Mouse (Mus musculus): ENCODE data around the gene Umad1. TPM values are rescaled to one million over a fixed set of nuclear protein-coding genes. Genes with fewer than 3 reads are reported as not detected.

Umad1 gene
- total RNA-seq, 1 experiment, result 0.98 TPM

DNA sequence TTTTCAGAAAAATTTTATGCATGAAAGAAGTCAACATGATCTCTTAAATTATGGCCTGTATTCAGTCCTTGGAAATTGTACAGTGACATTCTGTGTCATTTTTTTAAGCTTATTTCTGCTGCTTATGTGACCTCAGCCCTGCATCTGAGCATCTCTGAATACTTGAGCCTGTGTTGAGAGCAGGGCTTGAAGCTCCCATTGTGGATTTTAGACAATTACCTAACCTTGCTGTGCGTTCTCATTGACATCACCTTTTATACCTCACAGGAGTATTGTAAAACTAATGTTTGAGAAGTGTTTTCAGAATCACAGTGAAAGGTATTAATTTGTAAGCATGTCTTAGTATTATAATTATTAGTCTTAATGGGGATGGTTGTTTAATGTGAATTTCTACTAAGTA is 140.6 kb downstream of the Umad1 start:
- no peak overlapping the region for H3K9ac ChIP-seq (ENCODE audit: insufficient read depth, low read depth, low read length, poor library complexity, severe bottlenecking)
- no peak for DNase-seq (ENCODE audit: low read depth, low spot score)
- no peaks in the 10 kb centered on the region for H3K36me3 ChIP-seq (ENCODE audit: control insufficient read depth, insufficient read depth, low read length, poor library complexity, severe bottlenecking)
- H3K27ac ChIP-seq (ENCODE audit: insufficient read depth, low read depth, low read length, poor library complexity, severe bottlenecking), result no peak overlapping the region
- no peaks in the 10 kb centered on the region for H3K9me3 ChIP-seq (ENCODE audit: control insufficient read depth, insufficient read depth, low read depth, low read length)
- in situ Hi-C loops (cut with MboI; ENCODE audit: low sequenced_read_pairs in 2 of 2, unreplicated experiment in 2 of 2), result no loop called here
- no peak overlapping the region for H3K4me3 ChIP-seq (ENCODE audit: insufficient read depth in 1 of 2, low read depth in 1 of 2, low read length in 2 of 2, poor library complexity in 1 of 2, severe bottlenecking in 1 of 2)
- TF ChIP-seq MAFK (IDR thresholded peaks at IDR 0.05; ENCODE audit: insufficient read depth, low read depth, low read length), result no peak
- no peak for TF ChIP-seq CHD2 (IDR thresholded peaks at IDR 0.05; ENCODE audit: low read depth, low read length)
- TF ChIP-seq ZC3H11A (IDR thresholded peaks at IDR 0.05; ENCODE audit: borderline replicate concordance, low read depth, low read length), result no peak
- no peak for TF ChIP-seq HCFC1 (IDR thresholded peaks at IDR 0.05; ENCODE audit: borderline replicate concordance, insufficient read depth, low read length)
- TF ChIP-seq ZNF384 (IDR thresholded peaks at IDR 0.05; ENCODE audit: low read depth, low read length), result no peak
- no peaks in the 10 kb centered on the region for H3K4me1 ChIP-seq (ENCODE audit: control insufficient read depth in 2 of 2, insufficient read depth in 2 of 2, low read length in 2 of 2, poor library complexity in 1 of 2)

DNA sequence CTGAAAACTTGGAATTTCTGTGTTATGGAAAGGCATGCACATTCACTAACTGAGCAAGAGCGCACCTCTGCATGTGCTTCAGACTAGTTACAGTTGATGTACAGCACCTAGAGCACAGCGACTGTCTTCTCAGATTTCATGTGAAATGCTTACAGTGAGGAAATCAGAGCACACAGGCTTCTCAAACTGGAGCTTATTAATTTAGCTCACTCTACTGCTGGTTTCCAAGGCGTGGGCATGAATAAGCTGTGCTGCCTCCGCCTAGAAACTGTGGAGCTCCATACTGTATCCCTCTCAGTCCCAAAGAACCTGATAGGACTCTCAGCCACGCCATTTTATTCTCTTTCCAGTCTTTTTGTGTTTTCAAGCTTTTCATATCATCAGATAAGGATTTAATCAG is 144.0 kb downstream of the Umad1 start:
- Histone ChIP-seq H3K9ac (ENCODE audit: insufficient read depth, low read depth, low read length, poor library complexity, severe bottlenecking) (no peak overlapping the region), H3K4me3 (ENCODE audit: insufficient read depth in 1 of 2, low read depth in 1 of 2, low read length in 2 of 2, poor library complexity in 1 of 2, severe bottlenecking in 1 of 2) (no peak overlapping the region), H3K36me3 (ENCODE audit: control insufficient read depth, insufficient read depth, low read length, poor library complexity, severe bottlenecking) (no peaks in the 10 kb centered on the region), H3K27ac (ENCODE audit: insufficient read depth, low read depth, low read length, poor library complexity, severe bottlenecking) (no peak overlapping the region), H3K4me1 (ENCODE audit: control insufficient read depth in 2 of 2, insufficient read depth in 2 of 2, low read length in 2 of 2, poor library complexity in 1 of 2) (no peaks in the 10 kb centered on the region), H3K9me3 (ENCODE audit: control insufficient read depth, insufficient read depth, low read depth, low read length) (no peaks in the 10 kb centered on the region)
- no peak for DNase-seq (ENCODE audit: low read depth, low spot score)
- TF ChIP-seq MAFK (IDR thresholded peaks at IDR 0.05; ENCODE audit: insufficient read depth, low read depth, low read length), result no peak
- TF ChIP-seq CHD2 (IDR thresholded peaks at IDR 0.05; ENCODE audit: low read depth, low read length), result no peak
- no peak for TF ChIP-seq ZC3H11A (IDR thresholded peaks at IDR 0.05; ENCODE audit: borderline replicate concordance, low read depth, low read length)
- no peak for TF ChIP-seq ZNF384 (IDR thresholded peaks at IDR 0.05; ENCODE audit: low read depth, low read length)
- in situ Hi-C loops (cut with MboI; ENCODE audit: low sequenced_read_pairs in 2 of 2, unreplicated experiment in 2 of 2), result no loop called here

DNA sequence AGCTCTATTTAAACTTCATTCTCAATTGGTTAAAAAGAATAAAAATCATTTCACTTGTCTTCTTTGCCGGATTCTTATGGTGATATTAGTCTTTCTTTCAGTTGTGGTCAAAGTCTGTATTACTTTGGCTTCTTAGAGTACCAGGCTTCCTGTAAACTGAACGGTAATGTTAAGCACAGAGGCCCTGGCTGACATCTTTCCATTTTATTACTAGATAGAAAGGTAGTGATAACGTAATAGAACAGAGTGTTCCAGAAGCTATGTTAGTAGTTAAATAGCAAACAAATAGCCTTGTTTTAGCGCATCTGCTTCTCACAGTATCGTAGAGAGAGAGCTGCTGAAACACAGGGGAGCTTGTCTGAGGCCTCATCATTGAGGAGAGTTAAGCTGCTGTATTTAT is 146.8 kb downstream of the Umad1 start:
- TF ChIP-seq MAFK (IDR thresholded peaks at IDR 0.05; ENCODE audit: insufficient read depth, low read depth, low read length), result no peak
- no peak for TF ChIP-seq HCFC1 (IDR thresholded peaks at IDR 0.05; ENCODE audit: borderline replicate concordance, insufficient read depth, low read length)
- TF ChIP-seq ZNF384 (IDR thresholded peaks at IDR 0.05; ENCODE audit: low read depth, low read length), result no peak
- no peak for TF ChIP-seq CHD2 (IDR thresholded peaks at IDR 0.05; ENCODE audit: low read depth, low read length)
- in situ Hi-C loops (cut with MboI; ENCODE audit: low sequenced_read_pairs in 2 of 2, unreplicated experiment in 2 of 2), result no loop called here
- Histone ChIP-seq H3K9me3 (ENCODE audit: control insufficient read depth, insufficient read depth, low read depth, low read length) (no peaks in the 10 kb centered on the region), H3K27ac (ENCODE audit: insufficient read depth, low read depth, low read length, poor library complexity, severe bottlenecking) (no peak overlapping the region), H3K4me1 (ENCODE audit: control insufficient read depth in 2 of 2, insufficient read depth in 2 of 2, low read length in 2 of 2, poor library complexity in 1 of 2) (no peaks in the 10 kb centered on the region), H3K4me3 (ENCODE audit: insufficient read depth in 1 of 2, low read depth in 1 of 2, low read length in 2 of 2, poor library complexity in 1 of 2, severe bottlenecking in 1 of 2) (no peak overlapping the region), H3K36me3 (ENCODE audit: control insufficient read depth, insufficient read depth, low read length, poor library complexity, severe bottlenecking) (no peaks in the 10 kb centered on the region), H3K9ac (ENCODE audit: insufficient read depth, low read depth, low read length, poor library complexity, severe bottlenecking) (no peak overlapping the region)
- no peak for DNase-seq (ENCODE audit: low read depth, low spot score)

DNA sequence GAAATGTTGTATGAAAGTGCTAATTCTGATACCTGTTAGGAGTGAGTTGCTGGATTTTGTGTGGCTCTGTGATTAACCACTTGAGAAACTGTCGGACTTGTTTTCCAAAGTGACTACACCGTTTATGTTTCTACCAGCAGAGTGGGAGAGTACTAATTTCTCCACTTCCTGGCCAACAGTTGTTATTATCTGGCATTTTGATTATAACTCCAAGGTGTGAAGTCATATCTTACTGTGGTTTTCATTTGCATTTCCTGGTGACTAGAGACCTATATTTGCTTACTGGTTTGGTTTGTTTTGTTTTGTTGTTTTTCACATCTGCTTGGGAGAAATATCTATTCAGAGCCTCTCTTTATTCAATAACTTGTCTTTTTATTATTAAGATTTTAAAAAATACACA is 149.2 kb downstream of the Umad1 start:
- Histone ChIP-seq H3K27ac (ENCODE audit: insufficient read depth, low read depth, low read length, poor library complexity, severe bottlenecking) (no peak overlapping the region), H3K9me3 (ENCODE audit: control insufficient read depth, insufficient read depth, low read depth, low read length) (no peaks in the 10 kb centered on the region), H3K9ac (ENCODE audit: insufficient read depth, low read depth, low read length, poor library complexity, severe bottlenecking) (no peak overlapping the region), H3K36me3 (ENCODE audit: control insufficient read depth, insufficient read depth, low read length, poor library complexity, severe bottlenecking) (no peaks in the 10 kb centered on the region), H3K4me1 (ENCODE audit: control insufficient read depth in 2 of 2, insufficient read depth in 2 of 2, low read length in 2 of 2, poor library complexity in 1 of 2) (no peaks in the 10 kb centered on the region), H3K4me3 (ENCODE audit: insufficient read depth in 1 of 2, low read depth in 1 of 2, low read length in 2 of 2, poor library complexity in 1 of 2, severe bottlenecking in 1 of 2) (no peak overlapping the region)
- in situ Hi-C loops (cut with MboI; ENCODE audit: low sequenced_read_pairs in 2 of 2, unreplicated experiment in 2 of 2), result no loop called here
- no peak for DNase-seq (ENCODE audit: low read depth, low spot score)
- TF ChIP-seq HCFC1 (IDR thresholded peaks at IDR 0.05; ENCODE audit: borderline replicate concordance, insufficient read depth, low read length) (no peak), CHD2 (IDR thresholded peaks at IDR 0.05; ENCODE audit: low read depth, low read length) (no peak)

DNA sequence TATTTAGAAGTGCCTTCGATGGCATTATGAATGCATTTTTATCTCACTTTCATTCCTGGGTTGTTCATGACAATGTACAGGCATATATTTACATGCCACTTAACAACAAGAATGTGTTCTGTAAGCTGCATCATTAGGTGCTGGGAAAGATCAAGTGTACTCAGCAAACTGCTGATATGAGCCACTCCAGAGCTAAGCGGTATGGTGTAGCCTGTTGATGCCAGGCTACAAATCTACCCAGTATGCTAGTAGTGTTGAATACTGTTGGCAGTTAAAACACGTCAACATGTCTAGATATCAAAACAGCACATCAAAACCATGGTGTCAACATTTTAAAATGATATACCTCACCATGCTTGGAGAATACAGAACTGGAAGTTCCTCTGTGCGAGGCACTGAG is 150.8 kb downstream of the Umad1 start:
- H3K36me3 ChIP-seq (ENCODE audit: control insufficient read depth, insufficient read depth, low read length, poor library complexity, severe bottlenecking), result no peaks in the 10 kb centered on the region
- no peak for TF ChIP-seq HCFC1 (IDR thresholded peaks at IDR 0.05; ENCODE audit: borderline replicate concordance, insufficient read depth, low read length)
- no peak for TF ChIP-seq MAFK (IDR thresholded peaks at IDR 0.05; ENCODE audit: insufficient read depth, low read depth, low read length)
- no peak for TF ChIP-seq CHD2 (IDR thresholded peaks at IDR 0.05; ENCODE audit: low read depth, low read length)
- no peak overlapping the region for H3K27ac ChIP-seq (ENCODE audit: insufficient read depth, low read depth, low read length, poor library complexity, severe bottlenecking)
- no peak overlapping the region for H3K9ac ChIP-seq (ENCODE audit: insufficient read depth, low read depth, low read length, poor library complexity, severe bottlenecking)
- no peaks in the 10 kb centered on the region for H3K9me3 ChIP-seq (ENCODE audit: control insufficient read depth, insufficient read depth, low read depth, low read length)
- H3K4me3 ChIP-seq (ENCODE audit: insufficient read depth in 1 of 2, low read depth in 1 of 2, low read length in 2 of 2, poor library complexity in 1 of 2, severe bottlenecking in 1 of 2), result no peak overlapping the region
- in situ Hi-C loops (cut with MboI; ENCODE audit: low sequenced_read_pairs in 2 of 2, unreplicated experiment in 2 of 2), result no loop called here
- no peak for DNase-seq (ENCODE audit: low read depth, low spot score)
- no peaks in the 10 kb centered on the region for H3K4me1 ChIP-seq (ENCODE audit: control insufficient read depth in 2 of 2, insufficient read depth in 2 of 2, low read length in 2 of 2, poor library complexity in 1 of 2)
